Mouse (Mus musculus): Measurements from ENCODE around the gene Gm49711. TPM values are rescaled to one million over a fixed set of nuclear protein-coding genes. Genes with fewer than 3 reads are reported as not detected.

Gm49711 gene
- polyA plus RNA-seq, 1 experiment from 2014 or later = 0.56 TPM

- WGBS = 2% methylated on average over 39 of the region's 63 CpGs
- H3K4me1 ChIP-seq (ENCODE audit: control insufficient read depth, insufficient read depth, low read length) = peaks cover 20% of the 10 kb centered on the region
- peak overlapping the region; percentile 68 for H3K4me3 ChIP-seq (ENCODE audit: low read depth, low read length)
- peak overlapping the region; percentile 90 for H3K4me2 ChIP-seq (ENCODE audit: low read depth, low read length)
- H3K9ac ChIP-seq (replicated peaks; ENCODE audit: low read depth, low read length) = peak overlapping the region; percentile 70
- H3K9me3 ChIP-seq (ENCODE audit: control insufficient read depth, low read length) = no peaks in the 10 kb centered on the region
- peaks cover 6% of the 10 kb centered on the region; the same call in 1 of the 2 replicates for H3K36me3 ChIP-seq (ENCODE audit: control insufficient read depth, insufficient read depth, low read length)
- peak overlapping the region; percentile 58; the same call in 1 of the 2 replicates for H3K27ac ChIP-seq (ENCODE audit: low read depth, low read length)
- H3K27me3 ChIP-seq (ENCODE audit: control insufficient read depth, insufficient read depth, low read length) = no peaks in the 10 kb centered on the region
- peak; percentile 38; the same call in 1 of the 2 replicates for ATAC-seq (ENCODE audit: low read depth)
These were observed 816 bp downstream of the Gm49711 start for GRCm38 (mm10) chr16:92058644-92059620.

- WGBS = 61% methylated on average over 3 of the region's 3 CpGs
These were observed 2.1 kb downstream of the Gm49711 start for GRCm38 (mm10) chr16:92060213-92060612.

DNA sequence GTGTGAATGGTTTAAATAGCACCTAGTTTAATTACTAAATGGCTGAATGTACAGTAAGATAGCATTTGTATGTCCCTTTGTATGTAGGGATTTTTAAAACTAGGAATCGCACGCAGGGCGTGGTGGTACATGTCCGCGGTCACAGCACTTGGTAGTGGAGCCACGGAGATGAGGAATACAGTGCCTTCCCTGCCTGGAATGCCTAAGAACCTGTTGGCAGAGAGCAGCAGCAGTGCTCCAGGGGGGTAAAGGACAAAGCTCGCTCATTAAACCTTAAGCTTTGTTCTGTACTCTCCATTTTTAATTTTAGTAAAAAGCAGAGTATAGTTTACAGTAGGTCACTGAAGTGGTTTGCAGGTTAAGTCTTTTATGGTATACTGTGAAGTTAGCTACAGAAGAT lies 3.5 kb downstream of the Gm49711 start:
- H3K9me3 ChIP-seq (ENCODE audit: control insufficient read depth, low read length) = no peaks in the 10 kb centered on the region
- no peak overlapping the region for H3K27ac ChIP-seq (ENCODE audit: low read depth, low read length)
- peaks cover 20% of the 10 kb centered on the region for H3K4me1 ChIP-seq (ENCODE audit: control insufficient read depth, insufficient read depth, low read length)
- H3K9ac ChIP-seq (replicated peaks; ENCODE audit: low read depth, low read length) = no peak overlapping the region
- H3K27me3 ChIP-seq (ENCODE audit: control insufficient read depth, insufficient read depth, low read length) = no peaks in the 10 kb centered on the region
- no peak for ATAC-seq (ENCODE audit: low read depth)
- 94% methylated on average over 7 of the region's 7 CpGs for WGBS
- peaks cover 6% of the 10 kb centered on the region for H3K36me3 ChIP-seq (ENCODE audit: control insufficient read depth, insufficient read depth, low read length)
- H3K4me2 ChIP-seq (ENCODE audit: low read depth, low read length) = no peak overlapping the region
- no peak overlapping the region for H3K4me3 ChIP-seq (ENCODE audit: low read depth, low read length)

More at GRCm38 (mm10) chr16:92060213-92060612, 2.1 kb downstream of the Gm49711 start:
- Histone ChIP-seq H3K4me2 (ENCODE audit: low read depth, low read length) (peak overlapping the region; percentile 90), H3K4me3 (ENCODE audit: low read depth, low read length) (peak overlapping the region; percentile 68; the same call in 1 of the 2 replicates), H3K9ac (replicated peaks; ENCODE audit: low read depth, low read length) (no peak overlapping the region), H3K9me3 (ENCODE audit: control insufficient read depth, low read length) (no peaks in the 10 kb centered on the region), H3K4me1 (ENCODE audit: control insufficient read depth, insufficient read depth, low read length) (peaks cover 20% of the 10 kb centered on the region), H3K36me3 (ENCODE audit: control insufficient read depth, insufficient read depth, low read length) (peaks cover 6% of the 10 kb centered on the region; the same call in 1 of the 2 replicates), H3K27ac (ENCODE audit: low read depth, low read length) (no peak overlapping the region), H3K27me3 (ENCODE audit: control insufficient read depth, insufficient read depth, low read length) (no peaks in the 10 kb centered on the region)
- no peak for ATAC-seq (ENCODE audit: low read depth)

DNA sequence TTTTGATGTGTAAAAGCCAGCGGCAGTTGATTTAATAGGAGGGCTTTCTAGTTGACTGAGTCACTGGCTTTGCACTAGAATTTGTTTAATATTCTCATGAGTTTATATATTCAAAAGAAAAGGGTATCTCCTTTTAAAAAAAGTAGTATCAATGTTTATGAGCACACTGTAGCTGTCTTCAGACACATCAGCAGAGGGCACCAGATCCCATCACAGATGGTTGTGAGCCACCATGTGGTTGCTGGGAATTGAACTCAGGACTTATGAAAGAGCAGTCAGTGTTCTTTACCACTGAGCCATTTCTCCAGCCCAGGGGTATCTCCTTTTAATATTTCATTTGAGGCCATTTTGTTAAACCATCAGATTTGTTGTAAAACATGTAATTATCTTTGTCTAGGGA lies 4.7 kb downstream of the Gm49711 start:
- Histone ChIP-seq H3K9me3 (ENCODE audit: control insufficient read depth, low read length) (no peaks in the 10 kb centered on the region), H3K27me3 (ENCODE audit: control insufficient read depth, insufficient read depth, low read length) (no peaks in the 10 kb centered on the region), H3K9ac (replicated peaks; ENCODE audit: low read depth, low read length) (no peak overlapping the region), H3K36me3 (ENCODE audit: control insufficient read depth, insufficient read depth, low read length) (peaks cover 12% of the 10 kb centered on the region), H3K4me1 (ENCODE audit: control insufficient read depth, insufficient read depth, low read length) (peaks cover 20% of the 10 kb centered on the region), H3K4me2 (ENCODE audit: low read depth, low read length) (no peak overlapping the region), H3K27ac (ENCODE audit: low read depth, low read length) (no peak overlapping the region), H3K4me3 (ENCODE audit: low read depth, low read length) (no peak overlapping the region)
- 97% methylated on average over 1 of the region's 1 CpGs for WGBS
- ATAC-seq (ENCODE audit: low read depth) = no peak

DNA sequence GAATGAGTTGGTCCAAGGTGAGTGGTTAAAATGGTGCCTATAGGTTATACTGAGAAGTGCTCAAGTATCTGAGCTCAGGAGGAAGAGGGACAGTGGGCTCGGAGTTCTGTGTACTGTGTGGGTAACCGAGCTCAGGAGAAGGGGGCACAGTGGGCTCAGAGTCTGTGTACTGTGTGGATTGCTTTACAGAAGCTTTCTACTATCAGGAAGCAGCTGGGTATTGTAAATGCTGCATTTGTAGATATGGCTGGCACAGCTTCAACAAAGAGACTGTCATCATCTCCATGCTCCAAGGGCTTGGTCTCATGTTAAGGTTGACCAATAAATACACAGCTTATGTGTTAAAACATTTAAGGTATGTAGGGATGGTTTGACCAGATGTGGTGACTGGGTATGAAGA lies 6.7 kb downstream of the Gm49711 start:
- no peaks in the 10 kb centered on the region for H3K9me3 ChIP-seq (ENCODE audit: control insufficient read depth, low read length)
- H3K4me3 ChIP-seq (ENCODE audit: low read depth, low read length) = no peak overlapping the region
- ATAC-seq (ENCODE audit: low read depth) = no peak
- no peak overlapping the region for H3K27ac ChIP-seq (ENCODE audit: low read depth, low read length)
- H3K9ac ChIP-seq (replicated peaks; ENCODE audit: low read depth, low read length) = no peak overlapping the region
- H3K36me3 ChIP-seq (ENCODE audit: control insufficient read depth, insufficient read depth, low read length) = peaks cover 20% of the 10 kb centered on the region
- no peaks in the 10 kb centered on the region for H3K27me3 ChIP-seq (ENCODE audit: control insufficient read depth, insufficient read depth, low read length)
- whole genome bisulfite sequencing = 95% methylated on average over 2 of the region's 2 CpGs
- no peak overlapping the region for H3K4me2 ChIP-seq (ENCODE audit: low read depth, low read length)
- H3K4me1 ChIP-seq (ENCODE audit: control insufficient read depth, insufficient read depth, low read length) = peaks cover 13% of the 10 kb centered on the region

- Histone ChIP-seq H3K27ac (ENCODE audit: low read depth, low read length) (no peak overlapping the region), H3K36me3 (ENCODE audit: control insufficient read depth, insufficient read depth, low read length) (peaks cover 32% of the 10 kb centered on the region), H3K9me3 (ENCODE audit: control insufficient read depth, low read length) (no peaks in the 10 kb centered on the region), H3K9ac (replicated peaks; ENCODE audit: low read depth, low read length) (no peak overlapping the region), H3K4me1 (ENCODE audit: control insufficient read depth, insufficient read depth, low read length) (no peaks in the 10 kb centered on the region), H3K4me2 (ENCODE audit: low read depth, low read length) (no peak overlapping the region), H3K27me3 (ENCODE audit: control insufficient read depth, insufficient read depth, low read length) (no peaks in the 10 kb centered on the region), H3K4me3 (ENCODE audit: low read depth, low read length) (no peak overlapping the region)
- 93% methylated on average over 8 of the region's 8 CpGs for WGBS
- no peak for ATAC-seq (ENCODE audit: low read depth)
These were observed 12.2 kb downstream of the Gm49711 start for GRCm38 (mm10) chr16:92070338-92070737.

GRCm38 (mm10) chr16:92076797-92077196 lies 18.7 kb downstream of the Gm49711 start:
- ATAC-seq (ENCODE audit: low read depth) = no peak
- WGBS = 98% methylated on average over 8 of the region's 8 CpGs
- no peak overlapping the region for H3K9ac ChIP-seq (replicated peaks; ENCODE audit: low read depth, low read length)
- H3K27ac ChIP-seq (ENCODE audit: low read depth, low read length) = no peak overlapping the region
- H3K36me3 ChIP-seq (ENCODE audit: control insufficient read depth, insufficient read depth, low read length) = peaks cover 27% of the 10 kb centered on the region
- H3K27me3 ChIP-seq (ENCODE audit: control insufficient read depth, insufficient read depth, low read length) = no peaks in the 10 kb centered on the region
- H3K4me3 ChIP-seq (ENCODE audit: low read depth, low read length) = no peak overlapping the region
- no peaks in the 10 kb centered on the region for H3K4me1 ChIP-seq (ENCODE audit: control insufficient read depth, insufficient read depth, low read length)
- H3K4me2 ChIP-seq (ENCODE audit: low read depth, low read length) = no peak overlapping the region
- no peaks in the 10 kb centered on the region for H3K9me3 ChIP-seq (ENCODE audit: control insufficient read depth, low read length)

DNA sequence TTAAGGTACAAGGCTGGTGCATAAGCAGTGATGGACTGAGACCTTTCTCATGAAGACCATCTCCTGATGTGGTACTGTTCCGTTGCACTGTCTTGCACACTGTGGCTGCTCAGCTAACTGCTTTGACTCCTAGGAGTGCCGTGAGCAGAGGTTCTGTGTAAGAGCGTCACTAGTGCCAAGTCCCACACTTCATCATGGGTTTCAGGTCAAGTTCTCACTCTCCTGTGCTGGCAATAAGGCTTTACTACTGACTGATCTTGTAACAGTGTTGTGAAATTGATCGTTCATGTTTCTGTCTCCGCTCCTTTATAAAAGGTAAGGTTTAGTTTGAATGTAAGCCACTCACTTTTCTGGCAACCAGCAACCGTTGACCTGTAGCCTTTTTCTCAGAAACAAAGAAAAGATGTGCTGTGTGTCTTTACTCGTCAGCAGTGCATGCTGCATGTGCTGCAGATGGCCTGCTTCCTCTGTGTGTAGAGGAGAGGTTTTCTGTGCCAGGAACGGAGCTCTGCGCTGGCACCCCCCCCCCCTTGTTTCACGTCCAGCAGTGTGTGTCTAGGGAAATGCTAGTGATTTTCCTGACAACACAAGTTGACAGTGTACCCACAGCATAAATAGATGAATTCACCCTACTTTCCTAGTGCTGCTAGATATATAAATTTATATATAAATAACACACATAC lies 25.8 kb downstream of the Gm49711 start:
- no peak for ATAC-seq (ENCODE audit: low read depth)
- Histone ChIP-seq H3K36me3 (ENCODE audit: control insufficient read depth, insufficient read depth, low read length) (0 out of 2 replicates have a peak, but pooled peaks cover 3% of the 10 kb centered on the region), H3K4me2 (ENCODE audit: low read depth, low read length) (no peak overlapping the region), H3K27me3 (ENCODE audit: control insufficient read depth, insufficient read depth, low read length) (no peaks in the 10 kb centered on the region), H3K27ac (ENCODE audit: low read depth, low read length) (no peak overlapping the region), H3K4me1 (ENCODE audit: control insufficient read depth, insufficient read depth, low read length) (no peaks in the 10 kb centered on the region), H3K4me3 (ENCODE audit: low read depth, low read length) (no peak overlapping the region), H3K9me3 (ENCODE audit: control insufficient read depth, low read length) (no peaks in the 10 kb centered on the region), H3K9ac (replicated peaks; ENCODE audit: low read depth, low read length) (no peak overlapping the region)
- 73% methylated on average over 10 of the region's 10 CpGs for WGBS

DNA sequence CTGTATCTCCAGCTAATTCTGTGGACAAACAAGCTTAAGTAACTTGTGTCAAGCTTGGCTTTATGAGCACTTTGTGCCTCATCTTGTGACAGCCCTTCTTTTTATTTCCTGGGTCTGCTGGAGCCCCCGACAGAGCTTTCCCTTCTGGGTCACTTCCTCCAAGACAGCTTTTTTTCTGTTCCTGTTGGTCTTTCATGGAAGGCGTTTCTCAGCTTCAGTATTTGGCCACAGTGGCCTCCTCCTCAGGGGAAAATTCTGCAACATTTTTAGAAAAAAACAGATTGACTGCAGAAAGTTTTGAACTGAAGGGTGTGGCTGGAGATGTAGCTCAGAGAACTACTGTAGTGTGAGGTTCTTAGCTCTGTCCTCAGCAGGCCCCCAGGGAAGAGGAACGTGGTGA lies 31.1 kb downstream of the Gm49711 start:
- Histone ChIP-seq H3K9me3 (ENCODE audit: control insufficient read depth, low read length) (no peaks in the 10 kb centered on the region), H3K9ac (replicated peaks; ENCODE audit: low read depth, low read length) (no peak overlapping the region), H3K27ac (ENCODE audit: low read depth, low read length) (no peak overlapping the region), H3K4me3 (ENCODE audit: low read depth, low read length) (no peak overlapping the region), H3K4me2 (ENCODE audit: low read depth, low read length) (no peak overlapping the region), H3K4me1 (ENCODE audit: control insufficient read depth, insufficient read depth, low read length) (no peaks in the 10 kb centered on the region), H3K27me3 (ENCODE audit: control insufficient read depth, insufficient read depth, low read length) (no peaks in the 10 kb centered on the region), H3K36me3 (ENCODE audit: control insufficient read depth, insufficient read depth, low read length) (no peaks in the 10 kb centered on the region)
- 66% methylated on average over 3 of the region's 3 CpGs for WGBS
- ATAC-seq (ENCODE audit: low read depth) = no peak

Data from neural tube, embryonic 14.5 days (tissue).